Mouse (Mus musculus) intestine, postnatal 0 days (tissue): Measurements from ENCODE around the gene Wwox. TPM values are rescaled to one million over a fixed set of nuclear protein-coding genes. Genes with fewer than 3 reads are reported as not detected.

Source experiments
- ATAC-seq: fragments of 200-750 bp; cut with Nextera tagmentation; 2 replicates; pipeline ENCODE4 v1.8.0; 2017; ENCODE audit warnings: mild to moderate bottlenecking, moderate TSS enrichment, moderate library complexity
- H3K27ac ChIP-seq: fragments of 300-500 bp; sonication (generic); 2 replicates; pipeline ENCODE4 v1.5.1; 2014; ENCODE audit warnings: mild to moderate bottlenecking, low read depth, low read length, moderate library complexity
- H3K27me3 ChIP-seq: fragments of 300-500 bp; sonication (generic); replicated peaks from 2 replicates; pipeline ENCODE4 v1.6.1; 2014; ENCODE audit warnings: low read length, mixed read lengths; ENCODE audit not compliant: control insufficient read depth, insufficient read depth
- H3K36me3 ChIP-seq: fragments of 300-500 bp; sonication (generic); 2 replicates; pipeline ENCODE4 v1.6.1; 2014; ENCODE audit warnings: mild to moderate bottlenecking, moderate library complexity; ENCODE audit not compliant: control insufficient read depth, insufficient read depth
- H3K4me1 ChIP-seq: fragments of 300-500 bp; sonication (generic); replicated peaks from 2 replicates; pipeline ENCODE4 v1.6.1; 2014; ENCODE audit warnings: antibody characterized with exemption, low read length, mixed read lengths; ENCODE audit not compliant: control insufficient read depth, insufficient read depth
- H3K4me2 ChIP-seq: fragments of 300-500 bp; sonication (generic); replicated peaks from 2 replicates; pipeline ENCODE4 v1.6.1; 2014; ENCODE audit warnings: low read depth, mild to moderate bottlenecking, moderate library complexity
- H3K4me3 ChIP-seq: fragments of 300-500 bp; sonication (generic); 2 replicates; pipeline ENCODE4 v1.5.1; 2014; ENCODE audit warnings: low read depth, low read length
- H3K9ac ChIP-seq: fragments of 300-500 bp; sonication (generic); 2 replicates; pipeline ENCODE4 v1.6.1; 2014; ENCODE audit warnings: mild to moderate bottlenecking, low read depth, low read length
- H3K9me3 ChIP-seq: fragments of 300-500 bp; sonication (generic); 2 replicates; pipeline ENCODE4 v1.6.1; 2016; ENCODE audit warnings: mixed run types; ENCODE audit not compliant: control insufficient read depth
- CTCF ChIP-seq: sonication (generic); IDR thresholded peaks from 2 replicates; pipeline ENCODE4 v1.5.1; 2016; ENCODE audit warnings: low read depth, mild to moderate bottlenecking, control low read depth, antibody characterized with exemption, moderate library complexity
- WGBS: fragments of 180-500 bp; shearing (Covaris S2); extraction: QIAGEN DNeasy Blood & Tissue Kit; methylation state at CpG from one replicate; pipeline ENCODE4 v1.1.7; 2014; 5-methylcytosine and 5-hydroxymethylcytosine counted together
- polyA plus RNA-seq: library from polyadenylated mRNA; unstranded; fragments of >200 nt; fragmentation: Nextera tagmentation; extraction: Ambion mirVana; gene quantifications from 2 replicates; pipeline ENCODE4 v1.2.1, GENCODE M21; 2015

Wwox gene
- polyA plus RNA-seq, 1 experiment from 2014 or later, result 7.1 TPM

GRCm38 (mm10) chr8:114650789-114651188, 211.3 kb downstream of the Wwox start:
- no peaks in the 10 kb centered on the region for H3K9me3 ChIP-seq
- no peak for ATAC-seq
- H3K4me3 ChIP-seq, result no peak overlapping the region
- H3K4me2 ChIP-seq, result no peak overlapping the region
- 90% methylated on average over 14 of the region's 14 CpGs for WGBS
- H3K27ac ChIP-seq, result no peak overlapping the region
- H3K4me1 ChIP-seq, result no peaks in the 10 kb centered on the region
- TF ChIP-seq CTCF, result no peak
- no peaks in the 10 kb centered on the region for H3K36me3 ChIP-seq
- no peak overlapping the region for H3K9ac ChIP-seq
- no peaks in the 10 kb centered on the region for H3K27me3 ChIP-seq

- peak; percentile 55 for TF ChIP-seq CTCF
- no peaks in the 10 kb centered on the region for H3K27me3 ChIP-seq
- H3K36me3 ChIP-seq, result no peaks in the 10 kb centered on the region
- H3K27ac ChIP-seq, result no peak overlapping the region
- no peaks in the 10 kb centered on the region for H3K4me1 ChIP-seq
- no peak overlapping the region for H3K9ac ChIP-seq
- no peak overlapping the region for H3K4me2 ChIP-seq
- H3K9me3 ChIP-seq, result no peaks in the 10 kb centered on the region
- no peak for ATAC-seq
- no peak overlapping the region for H3K4me3 ChIP-seq
- WGBS, result 24% methylated on average over 4 of the region's 4 CpGs
These were observed 218.3 kb downstream of the Wwox start for GRCm38 (mm10) chr8:114657789-114658188.

- Histone ChIP-seq H3K9me3 (no peaks in the 10 kb centered on the region), H3K4me3 (no peak overlapping the region), H3K4me1 (no peaks in the 10 kb centered on the region), H3K36me3 (no peaks in the 10 kb centered on the region), H3K27me3 (no peaks in the 10 kb centered on the region), H3K9ac (no peak overlapping the region), H3K4me2 (no peak overlapping the region), H3K27ac (no peak overlapping the region)
- WGBS, result 41% methylated on average over 4 of the region's 4 CpGs
- no peak for ATAC-seq
- TF ChIP-seq CTCF, result no peak
These were observed 219.0 kb downstream of the Wwox start for GRCm38 (mm10) chr8:114658475-114658874.

- Histone ChIP-seq H3K4me3 (no peak overlapping the region), H3K4me1 (no peaks in the 10 kb centered on the region), H3K4me2 (no peak overlapping the region), H3K27ac (no peak overlapping the region), H3K9ac (no peak overlapping the region), H3K27me3 (no peaks in the 10 kb centered on the region), H3K36me3 (no peaks in the 10 kb centered on the region), H3K9me3 (no peaks in the 10 kb centered on the region)
- no peak for TF ChIP-seq CTCF
- 80% methylated on average over 7 of the region's 7 CpGs for WGBS
- no peak for ATAC-seq
These were observed 223.6 kb downstream of the Wwox start for GRCm38 (mm10) chr8:114663053-114663452.

- Histone ChIP-seq H3K4me1 (no peaks in the 10 kb centered on the region), H3K4me2 (no peak overlapping the region), H3K9me3 (no peaks in the 10 kb centered on the region), H3K9ac (no peak overlapping the region), H3K4me3 (no peak overlapping the region), H3K27me3 (no peaks in the 10 kb centered on the region), H3K27ac (no peak overlapping the region), H3K36me3 (no peaks in the 10 kb centered on the region)
- no peak for ATAC-seq
- TF ChIP-seq CTCF, result no peak
- 64% methylated on average over 6 of the region's 6 CpGs for WGBS
These were observed 226.1 kb downstream of the Wwox start for GRCm38 (mm10) chr8:114665521-114665920.

- 67% methylated on average over 6 of the region's 6 CpGs for WGBS
These were observed 231.3 kb downstream of the Wwox start for GRCm38 (mm10) chr8:114670801-114671200.

GRCm38 (mm10) chr8:114671237-114671674, 231.8 kb downstream of the Wwox start:
- TF ChIP-seq CTCF, result no peak
- 67% methylated on average over 9 of the region's 9 CpGs for WGBS
- H3K36me3 ChIP-seq, result no peaks in the 10 kb centered on the region
- H3K4me3 ChIP-seq, result no peak overlapping the region
- H3K27me3 ChIP-seq, result no peaks in the 10 kb centered on the region
- no peak overlapping the region for H3K4me2 ChIP-seq
- H3K9ac ChIP-seq, result no peak overlapping the region
- H3K9me3 ChIP-seq, result no peaks in the 10 kb centered on the region
- H3K27ac ChIP-seq, result no peak overlapping the region
- ATAC-seq, result no peak
- H3K4me1 ChIP-seq, result no peaks in the 10 kb centered on the region

More at GRCm38 (mm10) chr8:114670801-114671200, 231.3 kb downstream of the Wwox start:
- TF ChIP-seq CTCF, result no peak
- no peaks in the 10 kb centered on the region for H3K27me3 ChIP-seq
- H3K4me2 ChIP-seq, result no peak overlapping the region
- ATAC-seq, result no peak
- no peaks in the 10 kb centered on the region for H3K9me3 ChIP-seq
- H3K4me1 ChIP-seq, result no peaks in the 10 kb centered on the region
- no peaks in the 10 kb centered on the region for H3K36me3 ChIP-seq
- no peak overlapping the region for H3K4me3 ChIP-seq
- no peak overlapping the region for H3K27ac ChIP-seq
- no peak overlapping the region for H3K9ac ChIP-seq
